Mouse (Mus musculus) bone marrow, adult 2 months (tissue): Measurements from ENCODE around the gene Gnb1. TPM values are rescaled to one million over a fixed set of nuclear protein-coding genes. Genes with fewer than 3 reads are reported as not detected.

Experiments used
- H3K27ac ChIP-seq: fragments of 200-500 bp; 2 replicates; pipeline ENCODE4 v1.5.1; 2012; ENCODE audit warnings: low read depth, mild to moderate bottlenecking, control low read depth, inconsistent platforms, low read length; ENCODE audit not compliant: control insufficient read depth, poor library complexity, insufficient read depth
- H3K4me1 ChIP-seq: fragments of 200-500 bp; 2 replicates; pipeline ENCODE4 v1.6.1; 2011; ENCODE audit warnings: low read length; ENCODE audit not compliant: control insufficient read depth, insufficient read depth
- H3K4me3 ChIP-seq: fragments of 200-500 bp; replicated peaks from 2 replicates; pipeline ENCODE3; 2011; ENCODE audit warnings: mild to moderate bottlenecking, low read depth, low read length, control low read depth; ENCODE audit not compliant: control insufficient read depth
- CTCF ChIP-seq: fragments of 200-500 bp; IDR thresholded peaks from 2 replicates; pipeline ENCODE4 v1.5.1; 2011; ENCODE audit warnings: low read length, control low read depth; ENCODE audit not compliant: control insufficient read depth, insufficient read depth
- POLR2A ChIP-seq: fragments of 200-500 bp; IDR thresholded peaks from 2 replicates; pipeline ENCODE4 v1.6.1; 2011; ENCODE audit warnings: low read depth, mild to moderate bottlenecking, control low read depth, low read length, borderline replicate concordance; ENCODE audit not compliant: control insufficient read depth
- WGBS: fragments of 180-500 bp; shearing (Covaris S2); methylation state at CpG from one replicate; pipeline ENCODE4 v1.1.7; 2018; 5-methylcytosine and 5-hydroxymethylcytosine counted together
- polyA plus RNA-seq: library from polyadenylated mRNA; stranded (reverse); fragments of >200 nt; gene quantifications from 2 replicates; pipeline ENCODE4 v1.2.4, GENCODE M21; 2011; ENCODE audit warnings: low replicate concordance; ENCODE audit not compliant: missing spikeins, insufficient read depth, insufficient read length

Gnb1 gene
- polyA plus RNA-seq, 1 experiment, result 115 TPM

DNA sequence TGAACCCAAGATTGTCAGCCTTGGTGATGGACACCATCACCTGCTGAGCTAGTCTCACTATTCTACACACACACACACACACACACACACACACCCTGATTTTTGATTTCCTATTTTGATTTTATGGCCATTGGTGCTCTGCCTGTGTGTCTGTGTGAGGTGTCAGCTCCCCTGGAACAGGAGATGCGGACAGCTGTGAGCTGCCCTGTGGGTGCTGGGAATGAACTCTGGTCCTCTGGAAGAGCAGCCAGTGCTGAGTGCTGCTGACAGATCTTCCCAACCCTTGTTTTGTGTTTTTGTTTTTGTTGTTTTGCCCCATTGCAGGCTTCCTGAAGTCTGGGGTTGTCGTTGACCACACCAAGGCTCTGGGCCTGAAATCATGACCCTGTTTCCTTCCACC is 82.0 kb downstream of the Gnb1 start:
- Histone ChIP-seq H3K4me1 (no peaks in the 10 kb centered on the region), H3K4me3 (no peak overlapping the region), H3K27ac (no peak overlapping the region)
- TF ChIP-seq POLR2A (no peak), CTCF (no peak)
- 70% methylated on average over 2 of the region's 2 CpGs for WGBS

DNA sequence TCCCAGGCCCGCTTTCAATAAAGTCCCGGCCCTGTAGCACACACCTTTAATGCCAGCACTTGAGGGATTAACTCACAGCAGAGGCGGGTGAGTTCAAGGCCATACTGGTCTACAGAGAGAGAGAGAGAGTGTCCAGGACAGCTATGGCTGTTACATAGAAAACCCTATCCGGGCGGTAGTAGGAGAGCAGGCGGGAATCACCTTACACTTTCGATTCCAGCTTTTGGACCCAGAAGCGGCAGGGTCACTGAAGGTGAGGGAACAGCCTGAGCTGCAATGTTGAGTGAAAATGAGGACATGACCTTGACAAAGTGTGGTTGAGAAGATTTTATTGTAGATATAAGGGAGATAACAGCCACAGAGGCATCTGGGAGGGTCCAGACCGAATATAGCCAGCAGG is 82.7 kb downstream of the Gnb1 start:
- Histone ChIP-seq H3K4me3 (no peak overlapping the region), H3K4me1 (no peaks in the 10 kb centered on the region), H3K27ac (no peak overlapping the region)
- TF ChIP-seq CTCF, result no peak
- 81% methylated on average over 9 of the region's 9 CpGs for WGBS

DNA sequence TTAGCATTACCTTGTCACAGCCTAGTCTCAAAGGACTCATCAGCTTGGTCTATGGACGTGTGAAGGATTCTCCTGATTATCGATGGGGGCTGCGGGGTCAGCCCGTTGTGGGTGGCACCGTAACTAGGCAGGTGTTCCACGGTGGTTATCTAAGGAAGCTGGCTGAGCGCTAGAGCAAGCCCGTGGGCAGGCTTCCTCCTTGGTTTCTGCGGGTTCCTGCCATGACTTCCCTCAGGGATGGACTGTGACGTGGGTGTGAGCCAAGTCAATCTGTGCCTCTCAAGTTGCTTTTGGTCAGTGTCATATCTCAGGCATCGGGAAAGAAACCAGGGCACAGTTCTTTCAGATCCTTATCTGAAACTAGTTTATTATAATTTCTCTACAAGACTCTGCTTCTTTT is 83.8 kb downstream of the Gnb1 start:
- no peak for TF ChIP-seq CTCF
- no peak for TF ChIP-seq POLR2A
- no peak overlapping the region for H3K4me3 ChIP-seq
- no peaks in the 10 kb centered on the region for H3K4me1 ChIP-seq
- H3K27ac ChIP-seq, result no peak overlapping the region
- WGBS, result 2% methylated on average over 11 of the region's 11 CpGs

DNA sequence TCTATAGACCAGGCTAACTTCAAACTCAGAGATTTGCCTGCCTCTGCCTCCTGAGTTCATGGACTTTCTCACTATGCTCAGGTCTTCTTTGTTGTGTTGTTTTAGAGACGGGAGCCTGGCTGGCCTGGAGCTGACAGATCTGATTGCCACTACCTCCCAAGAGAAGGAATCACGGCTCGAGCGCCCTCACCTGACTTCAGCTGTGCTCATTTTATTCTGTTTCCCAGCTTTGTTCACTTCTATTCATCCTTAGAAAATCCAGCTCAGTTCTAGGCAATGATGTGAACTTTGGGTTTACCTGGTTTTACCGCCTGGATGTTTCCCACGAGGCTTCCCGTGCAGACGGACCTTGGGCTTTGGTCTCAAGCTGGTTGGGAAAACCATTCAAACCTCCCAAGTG is 84.4 kb downstream of the Gnb1 start:
- no peak overlapping the region for H3K4me3 ChIP-seq
- H3K27ac ChIP-seq, result no peak overlapping the region
- TF ChIP-seq POLR2A, result no peak
- H3K4me1 ChIP-seq, result no peaks in the 10 kb centered on the region
- 86% methylated on average over 8 of the region's 8 CpGs for WGBS

DNA sequence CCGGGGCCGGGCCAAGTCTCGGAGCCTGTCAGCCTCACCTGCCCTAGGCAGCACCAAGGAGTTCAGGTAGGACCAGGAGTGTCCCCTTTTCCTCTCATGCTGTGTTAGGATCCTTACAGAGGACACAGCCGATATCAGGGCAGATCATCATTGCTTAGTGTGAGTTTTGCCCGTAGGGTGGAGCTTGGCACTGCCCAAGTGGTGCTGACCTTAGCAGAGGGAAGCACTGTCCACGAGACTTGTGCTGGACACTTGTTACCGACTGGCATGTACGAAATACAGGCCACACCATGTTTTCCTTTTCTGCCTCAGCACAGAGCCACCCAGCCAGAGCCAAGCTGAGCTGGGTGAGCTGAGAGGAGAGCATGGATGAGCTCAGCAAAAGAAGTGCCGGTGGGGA is 86.0 kb downstream of the Gnb1 start:
- TF ChIP-seq CTCF (no peak), POLR2A (no peak)
- H3K4me3 ChIP-seq, result no peak overlapping the region
- WGBS, result 89% methylated on average over 9 of the region's 9 CpGs
- no peak overlapping the region for H3K27ac ChIP-seq
- no peaks in the 10 kb centered on the region for H3K4me1 ChIP-seq

DNA sequence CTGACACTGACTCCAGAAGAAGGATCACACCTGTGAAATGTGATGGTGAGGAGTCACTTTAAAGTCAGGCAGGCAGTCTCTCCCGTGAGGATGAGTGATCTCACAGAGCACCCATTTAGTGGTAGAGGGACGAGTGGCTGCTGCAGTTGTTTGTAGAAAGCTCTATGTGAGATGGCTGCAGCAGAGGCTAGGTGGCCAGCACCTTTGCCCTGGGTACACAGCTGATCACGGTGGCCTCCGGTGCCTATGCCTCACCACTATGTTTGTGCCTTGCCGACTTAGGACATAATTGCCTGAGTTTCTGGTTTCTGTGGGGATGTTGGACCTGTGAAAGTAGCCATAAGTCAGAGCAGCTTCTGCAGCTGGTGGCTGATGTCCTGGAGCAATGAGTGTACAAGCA is 86.6 kb downstream of the Gnb1 start:
- Histone ChIP-seq H3K27ac (no peak overlapping the region), H3K4me3 (no peak overlapping the region), H3K4me1 (no peaks in the 10 kb centered on the region)
- TF ChIP-seq POLR2A, result no peak
- 91% methylated on average over 5 of the region's 5 CpGs for WGBS

DNA sequence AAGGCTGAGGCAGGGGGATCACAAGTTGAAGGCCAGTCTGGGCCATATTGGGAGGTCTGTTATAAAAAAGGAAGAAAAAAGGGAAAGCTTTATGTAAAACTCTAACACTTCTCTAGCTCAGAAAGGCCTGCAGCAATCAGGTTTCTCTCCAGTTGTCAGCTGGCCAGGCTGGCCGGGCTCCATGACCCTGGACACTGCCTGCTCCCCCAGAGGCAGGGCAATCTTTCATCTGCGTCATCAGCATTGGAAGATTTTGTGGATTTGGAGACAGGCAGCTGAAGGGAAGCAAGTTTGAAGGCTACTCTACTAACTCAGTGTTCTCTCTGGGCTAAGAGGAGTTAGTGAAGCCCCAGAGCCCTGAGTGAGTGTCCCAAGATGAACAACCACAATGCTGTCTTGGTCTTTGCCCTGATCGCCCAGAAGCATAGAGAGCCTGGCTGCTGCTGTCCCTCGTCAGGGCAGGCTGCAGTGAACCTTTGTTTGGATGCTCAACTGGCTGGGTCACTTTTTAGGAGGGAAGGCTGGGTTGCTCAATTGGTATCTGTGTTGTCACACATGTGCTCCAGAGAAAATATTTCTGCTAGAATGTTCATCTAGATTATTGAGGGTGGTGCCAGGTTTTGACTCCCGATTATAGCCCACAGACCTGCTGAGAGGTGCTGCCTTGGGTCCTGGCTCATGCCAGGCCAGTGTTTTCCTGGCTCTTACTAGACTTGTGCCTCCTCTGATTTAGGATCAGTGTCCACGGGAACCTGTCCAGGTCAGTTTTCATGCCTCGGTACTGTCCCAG is 87.4 kb downstream of the Gnb1 start:
- no peaks in the 10 kb centered on the region for H3K4me1 ChIP-seq
- no peak overlapping the region for H3K4me3 ChIP-seq
- 84% methylated on average over 7 of the region's 7 CpGs for WGBS
- H3K27ac ChIP-seq, result no peak overlapping the region
- no peak for TF ChIP-seq POLR2A
- TF ChIP-seq CTCF, result no peak

DNA sequence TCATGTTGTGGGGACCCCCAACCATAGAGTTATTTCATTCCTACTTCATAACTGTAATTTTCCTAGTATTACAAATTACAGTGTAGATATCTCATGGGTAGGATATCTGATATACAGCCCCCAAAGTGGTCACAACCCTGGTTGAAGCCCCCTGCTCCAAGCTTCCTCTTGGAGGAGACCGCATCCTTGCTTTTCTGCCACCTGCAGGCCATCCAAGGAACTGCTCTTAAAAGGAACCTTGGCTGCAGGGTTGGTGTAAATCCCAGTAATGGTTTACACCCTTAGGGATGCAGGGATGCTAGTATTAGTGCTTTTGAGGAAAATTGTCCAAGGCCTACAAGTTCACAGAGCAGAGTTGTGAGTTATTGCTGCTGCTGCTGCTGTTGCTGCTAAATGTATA is 89.3 kb downstream of the Gnb1 start:
- WGBS, result 39% methylated on average over 1 of the region's 1 CpGs
- TF ChIP-seq CTCF, result peak; percentile 52; the same call in 1 of the 2 replicates
- no peak for TF ChIP-seq POLR2A
- H3K4me3 ChIP-seq, result no peak overlapping the region
- H3K27ac ChIP-seq, result no peak overlapping the region
- H3K4me1 ChIP-seq, result no peaks in the 10 kb centered on the region

DNA sequence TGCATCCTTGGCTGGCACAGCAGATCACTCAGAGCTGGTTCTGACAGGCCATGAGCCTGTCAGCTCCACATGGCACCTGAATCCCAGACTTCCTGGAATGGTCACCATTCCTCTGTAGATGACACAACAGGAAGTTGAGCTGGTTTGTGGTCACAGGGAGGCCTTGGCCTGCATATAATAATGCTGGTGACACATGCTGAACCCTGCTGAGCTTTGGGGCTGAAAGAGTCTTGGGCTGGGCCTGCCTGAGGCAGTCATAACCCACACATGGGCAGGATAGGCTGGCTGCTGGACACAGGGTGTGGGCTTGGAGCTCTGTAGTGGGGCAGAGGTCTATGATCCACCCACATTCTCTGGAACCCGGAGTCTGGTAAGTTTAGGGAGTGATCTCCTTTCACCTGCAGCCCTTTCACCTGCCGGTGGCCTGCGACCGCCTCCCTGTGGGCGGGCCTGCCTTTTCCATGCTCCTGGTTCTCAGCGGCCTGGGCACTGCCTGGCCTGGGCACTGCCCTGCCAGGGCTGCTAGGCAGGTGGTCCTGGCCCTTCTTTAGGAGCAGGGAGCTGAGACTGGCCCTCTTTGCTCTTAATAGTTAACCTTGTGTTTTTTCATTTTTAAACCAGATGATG is 91.2 kb downstream of the Gnb1 start:
- Histone ChIP-seq H3K27ac (no peak overlapping the region), H3K4me3 (no peak overlapping the region), H3K4me1 (no peaks in the 10 kb centered on the region)
- WGBS, result 77% methylated on average over 6 of the region's 6 CpGs
- TF ChIP-seq POLR2A (no peak), CTCF (no peak)
